Mouse (Mus musculus) stomach, embryonic 16.5 days (tissue): Measurements from ENCODE around the gene Sema5b. TPM values are rescaled to one million over a fixed set of nuclear protein-coding genes. Genes with fewer than 3 reads are reported as not detected.
"Not testable (repeated sequence)": the region's sequence is repeated elsewhere in the genome, so short reads cannot be mapped to it uniquely, and the experiment has no call there.

ENCODE experiments used
- ATAC-seq: fragments of 200-750 bp; cut with Nextera tagmentation; 2 replicates; pipeline ENCODE4 v1.8.0; 2017; ENCODE audit warnings: moderate number of reproducible peaks, moderate TSS enrichment; ENCODE audit not compliant: insufficient read depth, low FRiP score
- H3K27ac ChIP-seq: fragments of 300-500 bp; sonication (generic); 2 replicates; pipeline ENCODE4 v1.5.1; 2014; ENCODE audit warnings: low read length
- H3K27me3 ChIP-seq: fragments of 300-500 bp; sonication (generic); 2 replicates; pipeline ENCODE4 v1.6.1; 2014; ENCODE audit warnings: low read length, control low read depth, mixed read lengths; ENCODE audit not compliant: control insufficient read depth, insufficient read depth
- H3K36me3 ChIP-seq: fragments of 300-500 bp; sonication (generic); 2 replicates; pipeline ENCODE4 v1.6.1; 2014; ENCODE audit warnings: low read length; ENCODE audit not compliant: control insufficient read depth, insufficient read depth
- H3K4me1 ChIP-seq: fragments of 300-500 bp; sonication (generic); 2 replicates; pipeline ENCODE4 v1.6.1; 2014; ENCODE audit warnings: low read length, control low read depth, mixed read lengths; ENCODE audit not compliant: control insufficient read depth, insufficient read depth
- H3K4me2 ChIP-seq: fragments of 300-500 bp; sonication (generic); 2 replicates; pipeline ENCODE4 v1.6.1; 2014; ENCODE audit warnings: low read depth, low read length, mixed read lengths
- H3K4me3 ChIP-seq: fragments of 300-500 bp; sonication (generic); replicated peaks from 2 replicates; pipeline ENCODE4 v1.5.1; 2014; ENCODE audit warnings: mild to moderate bottlenecking, low read length
- H3K9ac ChIP-seq: fragments of 300-500 bp; sonication (generic); 2 replicates; pipeline ENCODE4 v1.6.1; 2014; ENCODE audit warnings: low read length
- H3K9me3 ChIP-seq: fragments of 300-500 bp; sonication (generic); replicated peaks from 2 replicates; pipeline ENCODE4 v1.6.1; 2016; ENCODE audit warnings: low read length, control low read depth; ENCODE audit not compliant: control insufficient read depth
- WGBS: fragments of 180-500 bp; shearing (Covaris S2); extraction: QIAGEN DNeasy Blood & Tissue Kit; methylation state at CpG from one replicate; pipeline ENCODE4 v1.1.7; 2014; 5-methylcytosine and 5-hydroxymethylcytosine counted together
- polyA plus RNA-seq: library from polyadenylated mRNA; unstranded; fragments of >200 nt; fragmentation: Nextera tagmentation; extraction: Ambion mirVana; gene quantifications from 2 replicates; pipeline ENCODE4 v1.2.1, GENCODE M21; 2015

Gene Sema5b
- polyA plus RNA-seq, 1 experiment from 2014 or later = 5.3 TPM

GRCm38 (mm10) chr16:35542421-35542780 is 1.5 kb downstream of the Sema5b start:
- Histone ChIP-seq H3K4me1 (peaks cover 13% of the 10 kb centered on the region), H3K9ac (peak overlapping the region; percentile 70), H3K9me3 (no peaks in the 10 kb centered on the region), H3K4me2 (peak overlapping the region; percentile 96), H3K4me3 (peak overlapping the region; percentile 59), H3K36me3 (no peaks in the 10 kb centered on the region), H3K27ac (no peak overlapping the region), H3K27me3 (peaks cover 42% of the 10 kb centered on the region)
- WGBS = 3% methylated on average over 27 of the region's 27 CpGs
- ATAC-seq = no peak

- Histone ChIP-seq H3K36me3 (no peaks in the 10 kb centered on the region), H3K4me1 (peaks cover 9% of the 10 kb centered on the region), H3K9ac (no peak overlapping the region), H3K27me3 (peaks cover 32% of the 10 kb centered on the region), H3K27ac (no peak overlapping the region), H3K9me3 (no peaks in the 10 kb centered on the region), H3K4me3 (no peak overlapping the region), H3K4me2 (no peak overlapping the region)
- no peak for ATAC-seq
- WGBS = 70% methylated on average over 4 of the region's 4 CpGs
Observed at GRCm38 (mm10) chr16:35545723-35546122, 4.8 kb downstream of the Sema5b start.

GRCm38 (mm10) chr16:35547966-35548365 is 7.0 kb downstream of the Sema5b start:
- H3K4me2 ChIP-seq = no peak overlapping the region
- no peak overlapping the region for H3K27ac ChIP-seq
- no peak overlapping the region for H3K9ac ChIP-seq
- H3K4me1 ChIP-seq = no peaks in the 10 kb centered on the region
- H3K27me3 ChIP-seq = peaks cover 11% of the 10 kb centered on the region; the same call in 1 of the 2 replicates
- H3K9me3 ChIP-seq = no peaks in the 10 kb centered on the region
- H3K36me3 ChIP-seq = no peaks in the 10 kb centered on the region
- H3K4me3 ChIP-seq = no peak overlapping the region
- no peak for ATAC-seq

GRCm38 (mm10) chr16:35549354-35549753 is 8.4 kb downstream of the Sema5b start:
- no peak overlapping the region for H3K9ac ChIP-seq
- H3K4me3 ChIP-seq = no peak overlapping the region
- 85% methylated on average over 2 of the region's 2 CpGs for WGBS
- no peak overlapping the region for H3K4me2 ChIP-seq
- no peaks in the 10 kb centered on the region for H3K36me3 ChIP-seq
- no peak for ATAC-seq
- H3K27me3 ChIP-seq = no peaks in the 10 kb centered on the region
- H3K9me3 ChIP-seq = no peaks in the 10 kb centered on the region
- H3K4me1 ChIP-seq = no peaks in the 10 kb centered on the region
- no peak overlapping the region for H3K27ac ChIP-seq

GRCm38 (mm10) chr16:35555596-35556482 is 14.9 kb downstream of the Sema5b start:
- Histone ChIP-seq H3K4me2 (no peak overlapping the region), H3K9ac (no peak overlapping the region), H3K27ac (no peak overlapping the region), H3K4me3 (no peak overlapping the region), H3K9me3 (no peaks in the 10 kb centered on the region), H3K36me3 (no peaks in the 10 kb centered on the region), H3K27me3 (no peaks in the 10 kb centered on the region), H3K4me1 (no peaks in the 10 kb centered on the region)
- 61% methylated on average over 15 of the region's 15 CpGs for WGBS
- ATAC-seq = peak; percentile 17; the same call in 1 of the 2 replicates

- no peak overlapping the region for H3K4me3 ChIP-seq
- no peak overlapping the region for H3K4me2 ChIP-seq
- H3K36me3 ChIP-seq = no peaks in the 10 kb centered on the region
- no peaks in the 10 kb centered on the region for H3K9me3 ChIP-seq
- WGBS = 70% methylated on average over 6 of the region's 6 CpGs
- H3K27me3 ChIP-seq = no peaks in the 10 kb centered on the region
- H3K4me1 ChIP-seq = no peaks in the 10 kb centered on the region
- no peak overlapping the region for H3K9ac ChIP-seq
- H3K27ac ChIP-seq = no peak overlapping the region
- ATAC-seq = no peak
Observed at GRCm38 (mm10) chr16:35557038-35557437, 16.1 kb downstream of the Sema5b start.

- WGBS = 85% methylated on average over 6 of the region's 6 CpGs
- no peak overlapping the region for H3K4me2 ChIP-seq
- H3K9ac ChIP-seq = no peak overlapping the region
- no peaks in the 10 kb centered on the region for H3K4me1 ChIP-seq
- no peaks in the 10 kb centered on the region for H3K27me3 ChIP-seq
- no peak for ATAC-seq
- no peaks in the 10 kb centered on the region for H3K36me3 ChIP-seq
- no peak overlapping the region for H3K4me3 ChIP-seq
- no peaks in the 10 kb centered on the region for H3K9me3 ChIP-seq
- H3K27ac ChIP-seq = no peak overlapping the region
Observed at GRCm38 (mm10) chr16:35561541-35561940, 20.6 kb downstream of the Sema5b start.

GRCm38 (mm10) chr16:35564246-35564905 is 23.4 kb downstream of the Sema5b start:
- 65% methylated on average over 22 of the region's 22 CpGs for WGBS
- Histone ChIP-seq H3K4me2 (no peak overlapping the region), H3K9me3 (no peaks in the 10 kb centered on the region), H3K4me3 (no peak overlapping the region), H3K27ac (no peak overlapping the region), H3K27me3 (no peaks in the 10 kb centered on the region), H3K4me1 (no peaks in the 10 kb centered on the region), H3K36me3 (no peaks in the 10 kb centered on the region), H3K9ac (no peak overlapping the region)
- ATAC-seq = no peak

GRCm38 (mm10) chr16:35565601-35566000 is 24.7 kb downstream of the Sema5b start:
- not testable (repeated sequence) for H3K9me3 ChIP-seq, H3K4me1 ChIP-seq, H3K27ac ChIP-seq, H3K27me3 ChIP-seq, H3K36me3 ChIP-seq, H3K4me2 ChIP-seq, H3K9ac ChIP-seq, ATAC-seq, H3K4me3 ChIP-seq
- WGBS = 95% methylated on average over 5 of the region's 5 CpGs
